Mouse (Mus musculus): ENCODE results near the gene Snrnp70. TPM values are rescaled to one million over a fixed set of nuclear protein-coding genes. Genes with fewer than 3 reads are reported as not detected.

Snrnp70 gene
- polyA plus RNA-seq, 1 experiment from 2014 or later: 148 TPM

- Histone ChIP-seq H3K9ac (ENCODE audit: low read depth, low read length) (peak overlapping the region; percentile 31; the same call in 1 of the 2 replicates), H3K9me3 (replicated peaks; ENCODE audit: low read length) (no peaks in the 10 kb centered on the region), H3K27ac (no peak overlapping the region), H3K4me2 (ENCODE audit: low read length) (peak overlapping the region; percentile 62), H3K4me3 (replicated peaks; ENCODE audit: low read depth, low read length) (peak overlapping the region; percentile 40), H3K36me3 (ENCODE audit: insufficient read depth, low read length) (no peaks in the 10 kb centered on the region), H3K27me3 (ENCODE audit: insufficient read depth, low read length) (peaks cover 34% of the 10 kb centered on the region), H3K4me1 (replicated peaks; ENCODE audit: insufficient read depth, low read length) (peaks cover 11% of the 10 kb centered on the region; the same call in 1 of the 2 replicates)
- WGBS: 1% methylated on average over 114 of the region's 114 CpGs
- ATAC-seq (replicated peaks; ENCODE audit: low FRiP score, low read depth) (no peak), DNase-seq (ENCODE audit: low spot score) (no peak)
- TF ChIP-seq CTCF (IDR thresholded peaks at IDR 0.05; ENCODE audit: low read depth): peak; percentile 27; the same call in 1 of the 2 replicates
These were observed 10.9 kb upstream of the Snrnp70 start for GRCm38 (mm10) chr7:45406157-45407156.

DNA sequence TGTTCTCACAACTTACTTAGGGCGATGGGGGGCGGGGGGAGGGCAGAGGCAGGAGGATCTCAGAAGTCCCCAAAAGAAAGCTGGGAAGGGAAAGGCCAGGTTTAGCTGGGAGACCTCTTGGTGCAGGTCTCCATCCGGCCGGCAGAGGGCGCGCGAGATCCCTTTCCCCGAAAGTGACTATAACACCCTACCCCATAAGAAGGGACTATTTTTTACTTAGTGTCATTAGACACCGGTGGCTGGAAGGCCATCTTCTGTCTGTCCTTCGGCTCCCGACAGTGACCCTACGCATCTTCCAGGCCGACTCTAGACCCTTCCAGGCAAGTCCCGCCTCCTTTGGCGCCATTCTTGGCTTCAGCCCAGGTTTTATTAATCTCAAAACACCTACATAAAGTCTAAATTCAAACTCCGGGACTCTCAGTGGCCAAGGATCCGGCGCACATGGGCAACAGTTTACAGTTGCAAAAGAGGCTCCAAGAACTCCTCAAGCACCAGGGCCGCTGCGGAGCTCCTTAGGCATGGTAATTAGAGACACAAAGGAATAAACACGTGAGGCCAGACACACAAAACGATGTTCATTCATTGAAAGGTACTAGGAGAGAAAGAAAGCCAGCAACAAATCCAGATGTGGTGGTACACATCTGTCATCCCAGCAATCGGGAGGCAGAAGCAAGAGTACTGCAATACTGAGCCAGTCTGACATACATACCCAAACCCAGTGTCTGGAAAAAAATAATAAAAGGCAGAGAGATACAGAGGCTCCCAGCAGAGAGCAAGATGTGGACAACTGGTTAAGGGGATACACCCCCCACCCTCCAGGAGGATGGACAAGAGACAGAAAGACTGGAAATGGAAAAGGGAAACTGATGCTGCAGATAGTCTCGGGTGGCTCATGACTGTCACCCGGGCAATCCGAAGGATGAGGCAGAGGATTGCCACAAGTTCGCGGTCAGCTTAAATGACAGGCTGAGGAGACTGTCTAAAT is 9.8 kb upstream of the Snrnp70 start, which contains the start of gene Kcna7:
Gene Kcna7 (plus strand): TSS at position 563 of the 985 bp plus-strand sequence.
- no peak within 1 kb of the TSS for H3K27ac ChIP-seq
- TF ChIP-seq CTCF (IDR thresholded peaks at IDR 0.05; ENCODE audit: low read depth): peak; percentile 87
- peak within 1 kb of the TSS; percentile 40 for H3K4me3 ChIP-seq (replicated peaks; ENCODE audit: low read depth, low read length)
- no peaks in the 10 kb centered on the region for H3K9me3 ChIP-seq (replicated peaks; ENCODE audit: low read length)
- DNase-seq (ENCODE audit: low spot score) (peak; percentile 72), ATAC-seq (replicated peaks; ENCODE audit: low FRiP score, low read depth) (no peak)
- H3K27me3 ChIP-seq (ENCODE audit: insufficient read depth, low read length): peaks cover 34% of the 10 kb centered on the region
- no peaks in the 10 kb centered on the region for H3K36me3 ChIP-seq (ENCODE audit: insufficient read depth, low read length)
- peak within 1 kb of the TSS; percentile 31; the same call in 1 of the 2 replicates for H3K9ac ChIP-seq (ENCODE audit: low read depth, low read length)
- H3K4me1 ChIP-seq (replicated peaks; ENCODE audit: insufficient read depth, low read length): peaks cover 11% of the 10 kb centered on the region; the same call in 1 of the 2 replicates
- peak within 1 kb of the TSS; percentile 62 for H3K4me2 ChIP-seq (ENCODE audit: low read length)
- WGBS: 10% methylated on average over 28 of the region's 28 CpGs

DNA sequence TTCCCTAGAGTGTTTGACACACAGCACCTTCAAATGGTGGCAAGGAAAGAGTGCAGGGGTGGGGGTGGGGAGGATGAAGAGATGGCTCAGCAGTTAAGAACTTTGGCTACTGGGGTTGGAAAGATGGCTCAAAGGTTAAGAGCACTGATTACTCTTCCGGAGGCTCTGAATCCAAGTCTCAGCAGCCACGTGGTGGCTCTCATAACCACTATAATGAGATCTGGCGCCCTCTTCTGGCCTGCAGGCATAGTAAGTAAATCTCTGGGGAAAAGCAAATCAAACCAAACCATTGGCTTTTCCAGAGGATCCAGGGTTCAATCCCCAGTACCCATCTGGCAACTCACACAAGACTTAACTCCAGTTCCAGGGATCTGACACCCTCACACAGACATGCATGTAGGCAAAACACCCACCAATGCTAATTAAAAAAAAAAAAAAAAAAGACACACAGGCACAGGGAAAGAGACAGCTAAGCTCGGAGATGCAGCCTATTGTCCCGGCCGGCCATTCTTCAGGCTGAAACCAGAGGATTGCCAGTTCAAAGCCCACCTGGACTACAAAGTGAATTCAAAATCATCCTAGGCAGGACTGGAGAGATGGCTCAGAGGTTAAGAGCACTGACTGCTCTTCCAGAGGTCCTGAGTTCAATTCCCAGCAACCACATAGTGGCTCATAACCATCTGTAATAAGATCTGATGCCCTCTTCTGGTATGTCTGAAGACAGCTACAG is 8.2 kb upstream of the Snrnp70 start:
- Histone ChIP-seq H3K4me3 (replicated peaks; ENCODE audit: low read depth, low read length) (no peak overlapping the region), H3K36me3 (ENCODE audit: insufficient read depth, low read length) (no peaks in the 10 kb centered on the region), H3K4me1 (replicated peaks; ENCODE audit: insufficient read depth, low read length) (peaks cover 11% of the 10 kb centered on the region; the same call in 1 of the 2 replicates), H3K9ac (ENCODE audit: low read depth, low read length) (no peak overlapping the region), H3K4me2 (ENCODE audit: low read length) (no peak overlapping the region), H3K27ac (no peak overlapping the region), H3K27me3 (ENCODE audit: insufficient read depth, low read length) (peaks cover 30% of the 10 kb centered on the region), H3K9me3 (replicated peaks; ENCODE audit: low read length) (no peaks in the 10 kb centered on the region)
- DNase-seq (ENCODE audit: low spot score): peak; percentile 82
- 41% methylated on average over 6 of the region's 6 CpGs for WGBS
- TF ChIP-seq CTCF (IDR thresholded peaks at IDR 0.05; ENCODE audit: low read depth): peak; percentile 80
- ATAC-seq (replicated peaks; ENCODE audit: low FRiP score, low read depth): no peak

GRCm38 (mm10) chr7:45401521-45402085 is 6.1 kb upstream of the Snrnp70 start:
- H3K9me3 ChIP-seq (replicated peaks; ENCODE audit: low read length): no peaks in the 10 kb centered on the region
- no peak overlapping the region for H3K4me2 ChIP-seq (ENCODE audit: low read length)
- H3K27ac ChIP-seq: no peak overlapping the region
- 63% methylated on average over 10 of the region's 10 CpGs for WGBS
- H3K4me3 ChIP-seq (replicated peaks; ENCODE audit: low read depth, low read length): no peak overlapping the region
- no peak for DNase-seq (ENCODE audit: low spot score)
- peaks cover 15% of the 10 kb centered on the region for H3K27me3 ChIP-seq (ENCODE audit: insufficient read depth, low read length)
- no peaks in the 10 kb centered on the region for H3K36me3 ChIP-seq (ENCODE audit: insufficient read depth, low read length)
- peaks cover 11% of the 10 kb centered on the region; the same call in 1 of the 2 replicates for H3K4me1 ChIP-seq (replicated peaks; ENCODE audit: insufficient read depth, low read length)
- no peak for TF ChIP-seq CTCF (IDR thresholded peaks at IDR 0.05; ENCODE audit: low read depth)
- no peak for ATAC-seq (replicated peaks; ENCODE audit: low FRiP score, low read depth)
- no peak overlapping the region for H3K9ac ChIP-seq (ENCODE audit: low read depth, low read length)

- H3K9me3 ChIP-seq (replicated peaks; ENCODE audit: low read length): no peaks in the 10 kb centered on the region
- TF ChIP-seq CTCF (IDR thresholded peaks at IDR 0.05; ENCODE audit: low read depth): no peak
- H3K27me3 ChIP-seq (ENCODE audit: insufficient read depth, low read length): no peaks in the 10 kb centered on the region
- WGBS: 75% methylated on average over 2 of the region's 2 CpGs
- ATAC-seq (replicated peaks; ENCODE audit: low FRiP score, low read depth): no peak
- H3K4me1 ChIP-seq (replicated peaks; ENCODE audit: insufficient read depth, low read length): peaks cover 11% of the 10 kb centered on the region
- no peak for DNase-seq (ENCODE audit: low spot score)
- H3K27ac ChIP-seq: no peak overlapping the region
- H3K4me3 ChIP-seq (replicated peaks; ENCODE audit: low read depth, low read length): no peak overlapping the region
- no peak overlapping the region for H3K4me2 ChIP-seq (ENCODE audit: low read length)
- no peak overlapping the region for H3K9ac ChIP-seq (ENCODE audit: low read depth, low read length)
- peaks cover 6% of the 10 kb centered on the region for H3K36me3 ChIP-seq (ENCODE audit: insufficient read depth, low read length)
These were observed 1.2 kb upstream of the Snrnp70 start for GRCm38 (mm10) chr7:45396787-45397186.

All from kidney, postnatal 0 days (tissue).